Mouse (Mus musculus) kidney, embryonic 14.5 days (tissue): ENCODE results near the gene Aicda. TPM values are rescaled to one million over a fixed set of nuclear protein-coding genes. Genes with fewer than 3 reads are reported as not detected.

ENCODE experiments used
- ATAC-seq: fragments of 200-750 bp; cut with Nextera tagmentation; 2 replicates; pipeline ENCODE4 v1.8.0; 2017; ENCODE audit warnings: moderate number of reproducible peaks, mild to moderate bottlenecking, moderate TSS enrichment, moderate library complexity; ENCODE audit not compliant: low FRiP score, low TSS enrichment
- H3K27ac ChIP-seq: fragments of 300-500 bp; sonication (generic); 2 replicates; pipeline ENCODE4 v1.5.1; 2014; ENCODE audit warnings: low read depth, mild to moderate bottlenecking, low read length, moderate library complexity, mixed read lengths
- H3K27me3 ChIP-seq: fragments of 300-500 bp; sonication (generic); 2 replicates; pipeline ENCODE4 v1.6.1; 2014; ENCODE audit warnings: mild to moderate bottlenecking, low read length; ENCODE audit not compliant: control insufficient read depth, insufficient read depth
- H3K36me3 ChIP-seq: fragments of 300-500 bp; sonication (generic); 2 replicates; pipeline ENCODE4 v1.6.1; 2014; ENCODE audit warnings: low read length, mixed read lengths; ENCODE audit not compliant: control insufficient read depth, insufficient read depth
- H3K4me1 ChIP-seq: fragments of 300-500 bp; sonication (generic); 2 replicates; pipeline ENCODE4 v1.6.1; 2014; ENCODE audit warnings: low read length, mixed read lengths; ENCODE audit not compliant: control insufficient read depth, insufficient read depth
- H3K4me2 ChIP-seq: fragments of 300-500 bp; sonication (generic); replicated peaks from 2 replicates; pipeline ENCODE4 v1.6.1; 2014; ENCODE audit warnings: low read depth, mild to moderate bottlenecking, low read length
- H3K4me3 ChIP-seq: fragments of 300-500 bp; sonication (generic); 2 replicates; pipeline ENCODE4 v1.5.1; 2014; ENCODE audit warnings: mild to moderate bottlenecking, low read length
- H3K9ac ChIP-seq: fragments of 300-500 bp; sonication (generic); 2 replicates; pipeline ENCODE4 v1.6.1; 2014; ENCODE audit warnings: low read depth, mild to moderate bottlenecking, low read length, moderate library complexity
- H3K9me3 ChIP-seq: fragments of 300-500 bp; sonication (generic); 2 replicates; pipeline ENCODE4 v1.6.1; 2016; ENCODE audit warnings: low read length; ENCODE audit not compliant: control insufficient read depth
- WGBS: fragments of 180-500 bp; shearing (Covaris S2); extraction: QIAGEN DNeasy Blood & Tissue Kit; methylation state at CpG from one replicate; pipeline ENCODE4 v1.1.7; 2014; 5-methylcytosine and 5-hydroxymethylcytosine counted together
- polyA plus RNA-seq: library from polyadenylated mRNA; unstranded; fragments of >200 nt; fragmentation: Nextera tagmentation; extraction: Ambion mirVana; gene quantifications from 2 replicates; pipeline ENCODE4 v1.2.1, GENCODE M21; 2014

Aicda gene
- polyA plus RNA-seq, 1 experiment from 2014 or later, result not detected

GRCm38 (mm10) chr6:122601615-122602014 lies 48.0 kb downstream of the Aicda start:
- H3K27ac ChIP-seq, result no peak overlapping the region
- peak overlapping the region; percentile 38 for H3K4me2 ChIP-seq
- H3K4me1 ChIP-seq, result no peaks in the 10 kb centered on the region
- ATAC-seq, result no peak
- no peaks in the 10 kb centered on the region for H3K36me3 ChIP-seq
- H3K9ac ChIP-seq, result peak overlapping the region; percentile 53; the same call in 1 of the 2 replicates
- H3K9me3 ChIP-seq, result no peaks in the 10 kb centered on the region
- H3K27me3 ChIP-seq, result no peaks in the 10 kb centered on the region
- peak overlapping the region; percentile 46; the same call in 1 of the 2 replicates for H3K4me3 ChIP-seq
- 91% methylated on average over 3 of the region's 3 CpGs for WGBS

DNA sequence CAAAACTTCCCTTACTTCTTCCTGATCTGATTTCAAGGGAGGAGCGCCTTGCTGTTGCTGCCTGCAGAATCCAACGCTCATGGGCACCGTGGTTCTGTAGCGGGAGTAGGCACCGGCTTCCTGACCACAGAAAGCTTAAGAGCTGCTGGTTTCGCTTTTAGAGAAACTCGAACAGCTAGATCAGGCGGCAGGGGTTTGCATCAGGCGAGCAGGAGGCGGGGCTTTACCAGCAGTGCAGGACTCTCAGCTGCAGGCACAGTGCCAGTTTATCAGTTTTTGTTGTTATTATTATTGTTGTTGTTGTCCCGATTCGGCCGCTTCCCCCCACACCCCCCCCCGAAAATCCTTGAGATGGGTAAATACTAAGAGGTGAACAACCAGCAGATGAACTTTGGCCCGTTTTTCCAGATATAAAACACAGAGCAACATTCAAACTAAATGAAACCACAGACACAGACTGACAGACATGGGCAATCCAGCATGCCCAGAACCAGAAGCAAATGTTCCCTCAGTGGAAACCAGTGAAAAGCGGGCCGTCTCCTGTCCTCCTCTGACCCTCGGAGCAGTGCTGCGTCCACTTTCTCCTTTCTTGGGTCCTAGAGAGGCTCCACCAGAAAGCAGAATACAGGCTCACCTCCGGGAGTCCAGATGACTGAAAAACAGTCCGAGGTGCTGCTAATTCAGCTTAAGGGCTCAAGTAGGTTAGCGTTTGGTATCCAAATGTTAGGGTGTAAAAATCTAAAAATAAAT lies 48.8 kb downstream of the Aicda start, which contains the start of gene Apobec1:
Gene Apobec1 (minus strand): TSS at position 203 of the 750 bp plus-strand sequence.
- no peaks in the 10 kb centered on the region for H3K27me3 ChIP-seq
- H3K9ac ChIP-seq, result peak within 1 kb of the TSS; percentile 53; the same call in 1 of the 2 replicates
- H3K27ac ChIP-seq, result no peak within 1 kb of the TSS
- no peaks in the 10 kb centered on the region for H3K9me3 ChIP-seq
- peak; percentile 89 for ATAC-seq
- 11% methylated on average over 22 of the region's 22 CpGs for WGBS
- H3K4me3 ChIP-seq, result peak within 1 kb of the TSS; percentile 46
- H3K4me1 ChIP-seq, result no peaks in the 10 kb centered on the region
- peak within 1 kb of the TSS; percentile 38 for H3K4me2 ChIP-seq
- no peaks in the 10 kb centered on the region for H3K36me3 ChIP-seq

GRCm38 (mm10) chr6:122602992-122603322 lies 49.4 kb downstream of the Aicda start:
- Histone ChIP-seq H3K4me3 (no peak overlapping the region; the same call in 1 of the 2 replicates), H3K36me3 (no peaks in the 10 kb centered on the region), H3K27me3 (no peaks in the 10 kb centered on the region), H3K4me2 (peak overlapping the region; percentile 38; the same call in 1 of the 2 replicates), H3K27ac (no peak overlapping the region), H3K4me1 (no peaks in the 10 kb centered on the region), H3K9me3 (no peaks in the 10 kb centered on the region), H3K9ac (no peak overlapping the region)
- no peak for ATAC-seq
- whole genome bisulfite sequencing, result 32% methylated on average over 1 of the region's 1 CpGs

- no peak overlapping the region for H3K4me3 ChIP-seq
- no peak overlapping the region for H3K4me2 ChIP-seq
- H3K27me3 ChIP-seq, result no peaks in the 10 kb centered on the region
- no peak for ATAC-seq
- H3K9me3 ChIP-seq, result no peaks in the 10 kb centered on the region
- no peak overlapping the region for H3K9ac ChIP-seq
- H3K27ac ChIP-seq, result no peak overlapping the region
- no peaks in the 10 kb centered on the region for H3K36me3 ChIP-seq
- no peaks in the 10 kb centered on the region for H3K4me1 ChIP-seq
Measured at GRCm38 (mm10) chr6:122604260-122604659, 50.7 kb downstream of the Aicda start.

DNA sequence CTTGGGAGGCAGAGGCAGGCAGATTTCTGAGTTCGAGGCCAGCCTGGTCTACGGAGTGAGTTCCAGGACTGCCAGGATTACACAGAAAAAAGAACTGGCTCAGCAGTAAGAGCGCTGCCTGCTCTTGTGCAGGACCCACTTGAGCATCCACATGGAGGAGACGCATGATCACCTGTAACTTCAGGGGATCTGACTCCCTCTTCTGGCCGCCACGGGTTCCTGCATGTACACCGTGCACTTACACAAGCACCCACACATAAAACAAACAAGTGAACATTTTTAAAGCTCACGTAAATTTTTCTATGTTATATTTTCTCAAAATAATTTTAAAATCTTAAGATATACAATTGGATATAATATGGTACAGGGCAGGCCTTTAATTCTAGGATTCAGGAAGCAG lies 51.9 kb downstream of the Aicda start:
- WGBS, result 92% methylated on average over 8 of the region's 8 CpGs
- H3K4me2 ChIP-seq, result no peak overlapping the region
- H3K27me3 ChIP-seq, result no peaks in the 10 kb centered on the region
- ATAC-seq, result no peak
- H3K9me3 ChIP-seq, result no peaks in the 10 kb centered on the region
- no peak overlapping the region for H3K27ac ChIP-seq
- no peak overlapping the region for H3K4me3 ChIP-seq
- H3K4me1 ChIP-seq, result no peaks in the 10 kb centered on the region
- H3K9ac ChIP-seq, result no peak overlapping the region
- H3K36me3 ChIP-seq, result no peaks in the 10 kb centered on the region

GRCm38 (mm10) chr6:122606661-122607060 lies 53.1 kb downstream of the Aicda start:
- H3K4me2 ChIP-seq, result no peak overlapping the region
- H3K4me1 ChIP-seq, result no peaks in the 10 kb centered on the region
- ATAC-seq, result no peak
- H3K27me3 ChIP-seq, result no peaks in the 10 kb centered on the region
- H3K4me3 ChIP-seq, result no peak overlapping the region
- H3K9ac ChIP-seq, result no peak overlapping the region
- no peaks in the 10 kb centered on the region for H3K36me3 ChIP-seq
- no peak overlapping the region for H3K27ac ChIP-seq
- 90% methylated on average over 11 of the region's 11 CpGs for WGBS
- H3K9me3 ChIP-seq, result no peaks in the 10 kb centered on the region

DNA sequence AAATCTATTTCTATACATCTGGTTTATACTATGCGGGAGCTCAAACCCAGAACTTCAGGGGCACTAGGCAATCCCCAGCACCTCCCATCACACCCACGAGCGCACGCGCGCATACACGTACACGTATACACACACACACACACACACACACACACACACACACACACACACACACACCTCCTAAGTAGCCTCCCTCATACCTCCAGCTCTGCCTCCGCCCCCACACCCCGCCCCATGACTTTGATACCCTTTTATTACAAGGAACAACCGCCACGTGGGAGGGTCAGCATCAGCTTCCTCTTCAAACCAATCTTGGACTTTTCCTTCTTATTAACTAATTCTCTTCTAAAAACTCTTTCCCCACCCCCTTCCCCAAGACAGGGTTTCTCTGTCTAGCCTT lies 54.1 kb downstream of the Aicda start:
- Histone ChIP-seq H3K9me3 (no peaks in the 10 kb centered on the region), H3K4me3 (no peak overlapping the region), H3K4me2 (no peak overlapping the region), H3K36me3 (no peaks in the 10 kb centered on the region), H3K4me1 (no peaks in the 10 kb centered on the region), H3K9ac (no peak overlapping the region), H3K27me3 (no peaks in the 10 kb centered on the region), H3K27ac (no peak overlapping the region)
- WGBS, result 88% methylated on average over 12 of the region's 12 CpGs
- ATAC-seq, result no peak

- WGBS, result 85% methylated on average over 10 of the region's 10 CpGs
Measured at GRCm38 (mm10) chr6:122608434-122609376, 55.1 kb downstream of the Aicda start.

GRCm38 (mm10) chr6:122609377-122609728 lies 55.8 kb downstream of the Aicda start:
- 69% methylated on average over 9 of the region's 9 CpGs for WGBS
- no peak overlapping the region for H3K27ac ChIP-seq
- no peak for ATAC-seq
- H3K4me2 ChIP-seq, result no peak overlapping the region
- H3K27me3 ChIP-seq, result no peaks in the 10 kb centered on the region
- H3K4me3 ChIP-seq, result no peak overlapping the region
- no peak overlapping the region for H3K9ac ChIP-seq
- no peaks in the 10 kb centered on the region for H3K9me3 ChIP-seq
- no peaks in the 10 kb centered on the region for H3K36me3 ChIP-seq
- H3K4me1 ChIP-seq, result no peaks in the 10 kb centered on the region

More at GRCm38 (mm10) chr6:122608434-122609376, 55.1 kb downstream of the Aicda start:
- H3K4me3 ChIP-seq, result no peak overlapping the region
- H3K27me3 ChIP-seq, result no peaks in the 10 kb centered on the region
- no peak for ATAC-seq
- H3K4me2 ChIP-seq, result no peak overlapping the region
- no peak overlapping the region for H3K9ac ChIP-seq
- H3K4me1 ChIP-seq, result no peaks in the 10 kb centered on the region
- H3K36me3 ChIP-seq, result no peaks in the 10 kb centered on the region
- H3K27ac ChIP-seq, result no peak overlapping the region
- no peaks in the 10 kb centered on the region for H3K9me3 ChIP-seq
